Mouse (Mus musculus) gastrocnemius, postnatal 36 days (tissue): ENCODE measurements around the gene Vmn2r120. TPM values are rescaled to one million over a fixed set of nuclear protein-coding genes. Genes with fewer than 3 reads are reported as not detected.
"Not testable (repeated sequence)": the region's sequence is repeated elsewhere in the genome, so short reads cannot be mapped to it uniquely, and the experiment has no call there.

Source experiments
- DNase-seq, 2 experiments: peaks; one replicate each; pipeline ENCODE4 v3.0.0; 2022
- intact Hi-C: fragments of 180-260 bp; cut with DNase I; formaldehyde crosslinking; loops from one replicate; pipeline ENCODE4 v1.15.1; 2025
- long read RNA-seq, 2 experiments: library from polyadenylated mRNA; stranded (forward); transcript quantifications; one replicate each; pipeline ENCODE4 v2.0.0; 2021
- total RNA-seq, 2 experiments: library from RNA; stranded (reverse); gene quantifications; 2 replicates each; pipeline ENCODE4 v1.2.3; 2021

Gene Vmn2r120
- total RNA-seq: not detected
- long read RNA-seq, experiment 1: 0 reads
- long read RNA-seq, experiment 2: 0 reads

- intact Hi-C loops: no loop called here
- no peak for DNase-seq
Measured at GRCm38 (mm10) chr17:57545405-57545804, at the start of gene Vmn2r120. Gene Vmn2r120 (minus strand): TSS chr17:57545505.

GRCm38 (mm10) chr17:57587273-57587672 is 42.0 kb upstream of the Vmn2r120 start:
- DNase-seq, intact Hi-C loops: not testable (repeated sequence)

GRCm38 (mm10) chr17:57574075-57574705 is 28.9 kb upstream of the Vmn2r120 start:
- intact Hi-C loops: no loop called here
- DNase-seq: no peak

Other genes starting within 250 kb of the Vmn2r120 start
- 1 to 10 TPM; 2.8 TPM for gene Adgre1, start 186.8 kb downstream of the Vmn2r120 start, total RNA-seq
- gene Gm21834, start 196.7 kb upstream of the Vmn2r120 start, total RNA-seq: not detected
- gene Cntnap5c, start 224.1 kb upstream of the Vmn2r120 start, total RNA-seq: not detected